Mouse (Mus musculus) ES-E14 (cell line): Measurements from ENCODE around the gene Zfp277.

ENCODE experiments used
- HCFC1 ChIP-seq: IDR thresholded peaks from 2 replicates; pipeline ENCODE4 v1.6.1; 2012; ENCODE audit warnings: low read length, inconsistent platforms, borderline replicate concordance; ENCODE audit not compliant: insufficient read depth
- ZC3H11A ChIP-seq: IDR thresholded peaks from 2 replicates; pipeline ENCODE4 v1.6.1; 2012; ENCODE audit warnings: low read depth, mild to moderate bottlenecking, inconsistent platforms, low read length, borderline replicate concordance
- ZNF384 ChIP-seq: IDR thresholded peaks from 2 replicates; pipeline ENCODE4 v1.6.1; 2012; ENCODE audit warnings: low read depth, low read length, inconsistent platforms

- TF ChIP-seq ZC3H11A (no peak), ZNF384 (no peak), HCFC1 (no peak)
Observed at GRCm38 (mm10) chr12:40459673-40460265, 14.1 kb upstream of the Zfp277 start.
